Mouse (Mus musculus): ENCODE measurements at regions not wholly inside any gene's neighbourhood (a gene's known extent, or its start where the extent isn't known, plus 50 kb on each side); places are given as distances from the start of the nearest gene placed in this dataset.

DNA sequence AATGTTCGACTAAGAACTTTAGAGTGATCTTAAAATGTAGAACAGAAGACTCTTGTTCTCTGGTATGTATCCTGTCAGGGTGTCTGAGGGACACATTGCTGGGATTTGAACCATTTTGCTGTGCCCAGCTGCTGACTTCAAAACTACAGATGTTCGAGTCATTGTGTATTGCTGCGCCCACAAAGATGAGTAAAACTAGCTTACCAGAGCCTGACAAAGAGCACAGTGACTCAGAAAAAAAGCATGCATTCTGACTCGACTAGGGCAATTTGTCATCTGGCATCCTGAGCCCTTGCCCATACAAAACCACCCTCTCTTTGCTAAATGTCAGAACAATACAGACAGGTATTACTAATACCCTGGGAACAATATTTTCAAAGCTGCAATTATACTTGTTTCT is 438.6 kb upstream of the Tenm3 start:
- H3K4me2 ChIP-seq (ENCODE audit: low read depth, low read length): no peak overlapping the region
- WGBS (ENCODE audit: insufficient replicate concordance): 35% methylated on average over 4 of the region's 4 CpGs
- no peaks in the 10 kb centered on the region for H3K4me1 ChIP-seq (ENCODE audit: control insufficient read depth, low read depth, low read length)
- H3K36me3 ChIP-seq (ENCODE audit: control insufficient read depth, insufficient read depth): no peaks in the 10 kb centered on the region
- ATAC-seq (ENCODE audit: low read depth): no peak
- H3K27ac ChIP-seq (ENCODE audit: low read length): no peak overlapping the region
- H3K9ac ChIP-seq (ENCODE audit: low read depth, low read length): no peak overlapping the region
- H3K9me3 ChIP-seq (replicated peaks; ENCODE audit: control insufficient read depth, low read length): no peaks in the 10 kb centered on the region
- H3K27me3 ChIP-seq (ENCODE audit: control insufficient read depth, insufficient read depth, low read depth, low read length): no peaks in the 10 kb centered on the region
- no peak overlapping the region for H3K4me3 ChIP-seq (ENCODE audit: low read depth, low read length)

DNA sequence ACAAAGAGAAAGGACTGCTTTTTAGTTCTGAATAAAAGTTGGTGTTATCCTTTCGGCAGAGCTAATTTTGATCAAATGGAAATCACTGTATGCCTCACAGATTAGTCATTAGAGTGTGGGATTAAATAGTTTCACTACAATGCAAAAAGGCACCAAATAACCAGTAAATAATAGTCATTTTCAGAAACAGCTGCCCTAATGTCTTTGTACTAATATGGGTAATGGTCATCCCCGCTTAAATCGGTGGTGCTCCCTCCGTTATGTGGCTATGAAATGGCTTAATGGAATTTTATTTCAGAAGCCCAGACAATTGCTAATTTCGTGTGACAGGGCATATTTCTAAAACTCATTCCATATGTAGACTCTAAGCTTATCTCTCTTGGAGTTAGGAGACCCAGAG is 437.5 kb upstream of the Tenm3 start:
- 60% methylated on average over 5 of the region's 5 CpGs for WGBS (ENCODE audit: insufficient replicate concordance)
- Histone ChIP-seq H3K36me3 (ENCODE audit: control insufficient read depth, insufficient read depth) (no peaks in the 10 kb centered on the region), H3K4me1 (ENCODE audit: control insufficient read depth, low read depth, low read length) (no peaks in the 10 kb centered on the region), H3K9me3 (replicated peaks; ENCODE audit: control insufficient read depth, low read length) (no peaks in the 10 kb centered on the region), H3K27ac (ENCODE audit: low read length) (no peak overlapping the region), H3K9ac (ENCODE audit: low read depth, low read length) (no peak overlapping the region), H3K4me2 (ENCODE audit: low read depth, low read length) (no peak overlapping the region), H3K27me3 (ENCODE audit: control insufficient read depth, insufficient read depth, low read depth, low read length) (no peaks in the 10 kb centered on the region), H3K4me3 (ENCODE audit: low read depth, low read length) (no peak overlapping the region)
- no peak for ATAC-seq (ENCODE audit: low read depth)

DNA sequence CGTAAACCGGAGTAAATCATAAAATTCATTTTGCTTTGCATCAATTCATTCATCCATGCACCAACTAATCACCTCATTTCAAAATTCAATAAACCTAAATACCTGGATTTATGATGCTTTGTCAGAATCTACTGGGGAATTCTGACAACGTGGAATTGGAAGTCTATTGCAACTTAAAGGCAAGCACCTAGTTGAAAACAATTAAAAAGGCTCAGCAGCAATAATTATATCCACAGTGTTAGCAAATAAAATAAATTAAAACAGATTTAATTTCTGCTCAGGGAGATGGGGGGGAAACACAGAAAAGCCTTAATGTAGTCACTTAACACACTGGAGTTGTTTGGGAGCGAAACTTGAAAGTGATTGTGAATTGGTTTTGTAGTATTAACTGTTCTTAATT is 430.3 kb upstream of the Tenm3 start:
- no peaks in the 10 kb centered on the region for H3K27me3 ChIP-seq (ENCODE audit: control insufficient read depth, insufficient read depth, low read depth, low read length)
- no peaks in the 10 kb centered on the region for H3K36me3 ChIP-seq (ENCODE audit: control insufficient read depth, insufficient read depth)
- ATAC-seq (ENCODE audit: low read depth): no peak
- H3K27ac ChIP-seq (ENCODE audit: low read length): no peak overlapping the region
- no peaks in the 10 kb centered on the region for H3K9me3 ChIP-seq (replicated peaks; ENCODE audit: control insufficient read depth, low read length)
- no peak overlapping the region for H3K4me3 ChIP-seq (ENCODE audit: low read depth, low read length)
- no peak overlapping the region for H3K9ac ChIP-seq (ENCODE audit: low read depth, low read length)
- H3K4me2 ChIP-seq (ENCODE audit: low read depth, low read length): no peak overlapping the region
- no peaks in the 10 kb centered on the region for H3K4me1 ChIP-seq (ENCODE audit: control insufficient read depth, low read depth, low read length)
- 67% methylated on average over 4 of the region's 4 CpGs for WGBS (ENCODE audit: insufficient replicate concordance)

DNA sequence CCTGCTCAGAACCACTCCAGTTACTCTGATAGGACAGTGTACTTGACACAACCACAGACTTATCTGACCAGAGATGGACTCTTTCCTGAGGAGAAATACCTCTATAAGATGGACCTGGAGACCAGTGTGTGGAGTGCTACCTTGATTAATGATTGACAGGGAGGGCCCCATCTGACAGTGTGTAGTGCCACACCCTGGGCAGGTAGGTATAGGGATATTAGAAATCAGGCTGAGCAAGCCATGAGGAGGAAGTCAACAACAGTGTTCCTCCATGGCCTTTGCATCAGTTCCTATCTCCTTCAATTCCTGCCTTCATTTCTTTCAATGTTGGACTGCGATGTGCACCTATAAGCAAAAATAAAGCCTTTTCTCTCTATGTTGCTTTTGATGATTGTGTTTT is 429.4 kb upstream of the Tenm3 start:
- Histone ChIP-seq H3K27me3 (ENCODE audit: control insufficient read depth, insufficient read depth, low read depth, low read length) (no peaks in the 10 kb centered on the region), H3K27ac (ENCODE audit: low read length) (no peak overlapping the region), H3K9ac (ENCODE audit: low read depth, low read length) (no peak overlapping the region), H3K4me3 (ENCODE audit: low read depth, low read length) (no peak overlapping the region), H3K4me2 (ENCODE audit: low read depth, low read length) (no peak overlapping the region), H3K36me3 (ENCODE audit: control insufficient read depth, insufficient read depth) (no peaks in the 10 kb centered on the region), H3K9me3 (replicated peaks; ENCODE audit: control insufficient read depth, low read length) (no peaks in the 10 kb centered on the region), H3K4me1 (ENCODE audit: control insufficient read depth, low read depth, low read length) (no peaks in the 10 kb centered on the region)
- WGBS (ENCODE audit: insufficient replicate concordance): 72% methylated on average over 1 of the region's 1 CpGs
- ATAC-seq (ENCODE audit: low read depth): no peak

DNA sequence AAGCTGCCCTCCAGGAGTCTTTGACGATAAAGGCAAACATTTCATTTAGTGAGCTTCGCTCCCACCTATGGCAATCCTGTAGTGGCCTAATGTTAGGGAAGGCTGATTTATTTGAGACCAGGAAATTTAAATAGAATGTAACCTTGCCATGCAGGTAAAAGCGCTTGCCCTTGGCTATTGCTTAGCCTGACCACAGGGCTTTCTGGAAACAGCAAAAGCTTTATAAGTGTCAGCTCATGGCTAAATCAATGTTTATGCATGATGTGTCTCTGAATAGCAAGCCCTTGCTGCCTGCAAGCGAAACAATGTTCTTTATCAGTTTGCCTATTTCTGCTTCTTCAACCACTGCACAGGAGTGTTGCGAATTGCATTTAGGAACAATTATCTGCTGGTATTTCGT is 419.7 kb upstream of the Tenm3 start:
- Histone ChIP-seq H3K4me3 (ENCODE audit: low read depth, low read length) (no peak overlapping the region), H3K4me1 (ENCODE audit: control insufficient read depth, low read depth, low read length) (no peaks in the 10 kb centered on the region), H3K36me3 (ENCODE audit: control insufficient read depth, insufficient read depth) (no peaks in the 10 kb centered on the region), H3K27me3 (ENCODE audit: control insufficient read depth, insufficient read depth, low read depth, low read length) (no peaks in the 10 kb centered on the region), H3K4me2 (ENCODE audit: low read depth, low read length) (no peak overlapping the region), H3K9me3 (replicated peaks; ENCODE audit: control insufficient read depth, low read length) (no peaks in the 10 kb centered on the region), H3K9ac (ENCODE audit: low read depth, low read length) (no peak overlapping the region), H3K27ac (ENCODE audit: low read length) (no peak overlapping the region)
- no peak for ATAC-seq (ENCODE audit: low read depth)
- 67% methylated on average over 6 of the region's 6 CpGs for WGBS (ENCODE audit: insufficient replicate concordance)

DNA sequence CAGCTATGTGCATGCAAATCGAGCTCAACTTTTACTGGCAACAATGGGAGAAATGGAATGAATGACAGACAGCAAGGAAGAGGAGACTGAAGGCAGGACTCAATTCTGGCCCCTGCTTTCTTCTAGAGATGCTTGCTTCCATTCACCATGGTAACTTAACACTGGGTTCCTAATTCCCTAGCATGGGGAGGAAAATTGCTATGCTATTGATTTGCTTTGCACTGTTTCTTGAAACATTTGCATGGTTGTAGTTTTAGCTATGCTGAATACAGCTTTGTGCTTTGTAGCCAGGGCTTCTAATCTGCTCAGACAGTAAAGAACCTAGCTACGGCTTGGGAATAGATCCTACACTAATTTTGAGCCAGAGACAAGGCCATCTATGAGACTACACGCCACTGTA is 419.0 kb upstream of the Tenm3 start:
- Histone ChIP-seq H3K27me3 (ENCODE audit: control insufficient read depth, insufficient read depth, low read depth, low read length) (no peaks in the 10 kb centered on the region), H3K36me3 (ENCODE audit: control insufficient read depth, insufficient read depth) (no peaks in the 10 kb centered on the region), H3K27ac (ENCODE audit: low read length) (no peak overlapping the region), H3K9me3 (replicated peaks; ENCODE audit: control insufficient read depth, low read length) (no peaks in the 10 kb centered on the region), H3K4me3 (ENCODE audit: low read depth, low read length) (no peak overlapping the region), H3K9ac (ENCODE audit: low read depth, low read length) (no peak overlapping the region), H3K4me1 (ENCODE audit: control insufficient read depth, low read depth, low read length) (no peaks in the 10 kb centered on the region), H3K4me2 (ENCODE audit: low read depth, low read length) (no peak overlapping the region)
- no peak for ATAC-seq (ENCODE audit: low read depth)
- WGBS (ENCODE audit: insufficient replicate concordance): 50% methylated on average over 3 of the region's 3 CpGs

DNA sequence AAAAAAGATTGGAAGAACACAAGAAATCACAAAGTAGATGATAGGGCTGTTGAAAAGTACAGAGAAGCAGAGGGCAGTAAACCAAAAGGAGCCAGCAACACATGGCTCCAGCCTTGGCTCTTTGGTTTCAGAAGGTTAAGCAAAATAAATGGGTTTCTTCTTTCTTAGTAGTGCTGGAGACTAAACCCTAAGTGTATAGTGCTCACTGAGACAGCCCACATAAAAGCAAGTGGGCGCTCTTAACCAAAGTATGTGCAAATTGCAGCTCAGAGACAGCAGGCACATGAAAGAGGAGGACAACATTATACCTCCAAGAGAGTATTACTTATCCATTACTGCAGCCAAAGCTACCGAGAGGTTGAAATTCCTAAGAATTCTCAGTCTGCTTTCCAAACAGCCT is 412.2 kb upstream of the Tenm3 start:
- H3K27ac ChIP-seq (ENCODE audit: low read length): no peak overlapping the region
- no peaks in the 10 kb centered on the region for H3K9me3 ChIP-seq (replicated peaks; ENCODE audit: control insufficient read depth, low read length)
- H3K4me1 ChIP-seq (ENCODE audit: control insufficient read depth, low read depth, low read length): no peaks in the 10 kb centered on the region
- H3K36me3 ChIP-seq (ENCODE audit: control insufficient read depth, insufficient read depth): no peaks in the 10 kb centered on the region
- H3K4me3 ChIP-seq (ENCODE audit: low read depth, low read length): no peak overlapping the region
- no peak overlapping the region for H3K4me2 ChIP-seq (ENCODE audit: low read depth, low read length)
- 47% methylated on average over 2 of the region's 2 CpGs for WGBS (ENCODE audit: insufficient replicate concordance)
- ATAC-seq (ENCODE audit: low read depth): no peak
- no peaks in the 10 kb centered on the region for H3K27me3 ChIP-seq (ENCODE audit: control insufficient read depth, insufficient read depth, low read depth, low read length)
- H3K9ac ChIP-seq (ENCODE audit: low read depth, low read length): no peak overlapping the region

DNA sequence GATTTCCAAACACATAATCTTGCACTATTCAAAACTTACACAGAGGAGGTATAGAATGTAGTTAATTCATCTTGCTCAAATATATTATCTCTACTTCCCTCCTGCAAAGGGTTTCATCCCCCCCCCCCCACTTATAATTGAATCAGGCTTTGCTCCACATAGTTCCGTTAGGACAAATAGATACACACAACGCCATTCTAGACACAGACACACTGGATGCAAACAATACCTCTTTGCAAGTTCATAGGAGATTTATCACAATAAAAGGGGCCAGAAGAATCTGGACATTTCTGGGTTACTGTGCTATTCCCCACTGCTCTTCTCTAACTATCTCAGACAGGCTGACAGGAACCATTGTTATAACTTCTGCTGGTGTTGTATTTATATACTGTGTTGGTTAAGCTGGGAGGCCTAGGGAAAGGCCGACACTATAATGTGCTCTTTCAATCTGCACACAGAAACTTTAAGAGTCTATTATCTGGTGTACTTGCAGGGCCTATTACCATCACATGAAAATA is 410.6 kb upstream of the Tenm3 start:
- H3K9ac ChIP-seq (ENCODE audit: low read depth, low read length): no peak overlapping the region
- WGBS (ENCODE audit: insufficient replicate concordance): 62% methylated on average over 3 of the region's 3 CpGs
- no peaks in the 10 kb centered on the region for H3K4me1 ChIP-seq (ENCODE audit: control insufficient read depth, low read depth, low read length)
- no peak for ATAC-seq (ENCODE audit: low read depth)
- no peak overlapping the region for H3K4me3 ChIP-seq (ENCODE audit: low read depth, low read length)
- H3K4me2 ChIP-seq (ENCODE audit: low read depth, low read length): no peak overlapping the region
- H3K36me3 ChIP-seq (ENCODE audit: control insufficient read depth, insufficient read depth): no peaks in the 10 kb centered on the region
- H3K9me3 ChIP-seq (replicated peaks; ENCODE audit: control insufficient read depth, low read length): no peaks in the 10 kb centered on the region
- no peak overlapping the region for H3K27ac ChIP-seq (ENCODE audit: low read length)
- H3K27me3 ChIP-seq (ENCODE audit: control insufficient read depth, insufficient read depth, low read depth, low read length): no peaks in the 10 kb centered on the region

DNA sequence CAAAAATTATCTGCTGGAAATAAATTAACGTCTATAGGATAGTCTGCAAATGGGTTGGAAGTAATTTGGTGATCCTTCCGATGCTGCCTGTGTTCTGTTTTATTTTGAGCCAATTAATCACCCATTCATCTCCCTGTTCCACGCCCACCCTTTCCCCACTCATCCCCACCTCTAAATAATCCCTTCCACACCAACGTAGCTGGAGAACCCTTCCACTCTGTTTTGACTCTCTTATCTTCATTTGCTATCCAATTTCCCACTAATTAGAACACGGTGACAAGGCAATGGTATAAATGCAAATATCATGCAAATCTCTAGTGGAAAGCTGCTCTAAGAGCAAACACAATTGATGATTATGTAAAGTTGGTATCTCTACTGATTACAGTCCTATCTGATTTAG is 399.3 kb upstream of the Tenm3 start:
- no peak overlapping the region for H3K4me3 ChIP-seq (ENCODE audit: low read depth, low read length)
- WGBS (ENCODE audit: insufficient replicate concordance): 47% methylated on average over 5 of the region's 5 CpGs

DNA sequence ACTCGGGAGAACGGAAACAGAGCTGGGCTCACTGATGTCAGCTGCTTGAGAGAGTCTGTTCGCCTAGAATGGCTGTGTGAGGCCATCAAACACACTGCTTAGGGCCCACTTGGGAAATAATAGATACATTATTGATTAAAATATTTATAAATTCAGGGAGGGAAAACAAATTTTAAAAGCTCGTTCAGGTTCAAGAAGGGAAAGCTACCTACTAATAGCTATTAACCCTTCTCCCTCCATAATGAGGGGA is 393.0 kb upstream of the Tenm3 start:
- H3K4me1 ChIP-seq (ENCODE audit: control insufficient read depth, low read depth, low read length): no peaks in the 10 kb centered on the region
- ATAC-seq (ENCODE audit: low read depth): no peak
- WGBS (ENCODE audit: insufficient replicate concordance): 53% methylated on average over 4 of the region's 4 CpGs

More for the DNA sequence above, 399.3 kb upstream of the Tenm3 start:
- Histone ChIP-seq H3K27ac (ENCODE audit: low read length) (no peak overlapping the region), H3K9me3 (replicated peaks; ENCODE audit: control insufficient read depth, low read length) (no peaks in the 10 kb centered on the region), H3K4me2 (ENCODE audit: low read depth, low read length) (no peak overlapping the region), H3K27me3 (ENCODE audit: control insufficient read depth, insufficient read depth, low read depth, low read length) (no peaks in the 10 kb centered on the region), H3K36me3 (ENCODE audit: control insufficient read depth, insufficient read depth) (no peaks in the 10 kb centered on the region), H3K9ac (ENCODE audit: low read depth, low read length) (no peak overlapping the region), H3K4me1 (ENCODE audit: control insufficient read depth, low read depth, low read length) (no peaks in the 10 kb centered on the region)
- ATAC-seq (ENCODE audit: low read depth): no peak

More for the DNA sequence above, 393.0 kb upstream of the Tenm3 start:
- Histone ChIP-seq H3K36me3 (ENCODE audit: control insufficient read depth, insufficient read depth) (no peaks in the 10 kb centered on the region), H3K9me3 (replicated peaks; ENCODE audit: control insufficient read depth, low read length) (no peaks in the 10 kb centered on the region), H3K9ac (ENCODE audit: low read depth, low read length) (no peak overlapping the region), H3K4me3 (ENCODE audit: low read depth, low read length) (no peak overlapping the region), H3K4me2 (ENCODE audit: low read depth, low read length) (no peak overlapping the region), H3K27me3 (ENCODE audit: control insufficient read depth, insufficient read depth, low read depth, low read length) (no peaks in the 10 kb centered on the region), H3K27ac (ENCODE audit: low read length) (no peak overlapping the region)
